Comparison of ENCODE assay signal across 10 mouse cellular contexts in genomic region chr9:104594550-104594949, GRCm38 (mm10). TPM values are rescaled to one million over a fixed set of nuclear protein-coding genes. Genes with fewer than 3 reads are reported as not detected.
A peak's percentile ranks its signal among the peaks of the same experiment; 100 is the strongest.
DNase-seq lines count a peak whose midpoint lies in the region; ATAC-seq and TF ChIP-seq lines count a peak whose summit lies in the region.
"Had no signal": no experiment of that assay in that cellular context is flagged by ENCODE, and none has a peak within 500 bp of the region (broad histone marks: within the 10 kb centered on the region; RNA-seq: fewer than 3 reads in every experiment).

No protein-coding gene starts in this region.

- 30% methylated on average over 5 of the region's 5 CpGs for WGBS in kidney, adult 2 months
- WGBS in kidney, embryonic 16.5 days, result 27% methylated on average over 5 of the region's 5 CpGs

- DNase-seq in adrenal gland, postnatal 10 days, result peak; percentile 25
- DNase-seq in adrenal gland, adult 8-10 months, result no peak
- peak; percentile 88 for DNase-seq in kidney, adult 2 months
- peak; percentile 14 for DNase-seq in cerebellum, adult 9-10 months
- DNase-seq in kidney, postnatal 14 days, result peak; percentile 80
- no peak for DNase-seq in gastrocnemius, postnatal 10 days
- DNase-seq in right cerebral cortex, postnatal 25 days, result no peak

- TF ChIP-seq CTCF in kidney, adult 2 months (conservative IDR thresholded peaks at IDR 0.05; ENCODE audit: insufficient read depth, insufficient read length, low read depth, low read length), result no peak

- no peak for TF ChIP-seq POLR2A in kidney, adult 2 months (IDR thresholded peaks at IDR 0.05; ENCODE audit: low read depth, low read length)

- H3K36me3 ChIP-seq in kidney, adult 2 months (ENCODE audit: control insufficient read depth, insufficient read depth, low read length), result no peaks in the 10 kb centered on the region
- no peaks in the 10 kb centered on the region for H3K36me3 ChIP-seq in kidney, embryonic 16.5 days (ENCODE audit: insufficient read depth, low read length)

- peaks cover 5% of the 10 kb centered on the region; the same call in 1 of the 2 replicates for H3K9me3 ChIP-seq in kidney, embryonic 16.5 days (ENCODE audit: low read length)

- no peak overlapping the region for H3K27ac ChIP-seq in kidney, adult 2 months (ENCODE audit: insufficient read depth, low read depth, low read length)
- H3K27ac ChIP-seq in kidney, embryonic 16.5 days (ENCODE audit: low read length), result no peak overlapping the region

- 0 out of 2 replicates have a peak, but pooled peaks cover 4% of the 10 kb centered on the region for H3K4me1 ChIP-seq in kidney, adult 2 months (ENCODE audit: control insufficient read depth, insufficient read depth, low read length)
- no peaks in the 10 kb centered on the region for H3K4me1 ChIP-seq in kidney, embryonic 16.5 days (ENCODE audit: insufficient read depth, low read length)

- no peak overlapping the region for H3K4me2 ChIP-seq in kidney, embryonic 16.5 days (replicated peaks; ENCODE audit: low read depth, low read length)

- no peak overlapping the region for H3K4me3 ChIP-seq in kidney, adult 2 months (ENCODE audit: insufficient read depth, low read depth, low read length)
- H3K4me3 ChIP-seq in kidney, embryonic 16.5 days (ENCODE audit: low read length), result no peak overlapping the region

- ATAC-seq in kidney, embryonic 16.5 days (ENCODE audit: low FRiP score, low TSS enrichment), result no peak
- ATAC-seq: intestine, embryonic 16.5 days had no signal

- H3K9ac ChIP-seq in kidney, embryonic 16.5 days (replicated peaks; ENCODE audit: low read length), result no peak overlapping the region

- H3K27me3 ChIP-seq in kidney, adult 2 months (replicated peaks; ENCODE audit: control insufficient read depth, insufficient read depth, low read length), result no peaks in the 10 kb centered on the region
- H3K27me3 ChIP-seq in kidney, embryonic 16.5 days (ENCODE audit: insufficient read depth, low read length), result no peaks in the 10 kb centered on the region

RNA-seq across cellular contexts. Expression of gene Cpne4, which starts 47.5 kb away (rescaled TPM):
- under 1 TPM; 0.15 to 0.36 TPM for total RNA-seq in adrenal gland, postnatal 10 days (2021)
- under 1 TPM in 3 of 4 experiments, not detected in 1; 0.19 to 0.45 (median 0.37) TPM for total RNA-seq in adrenal gland, adult 8-10 months (2022)
- 7.2 and 7.4 TPM in 2 replicates for polyA plus RNA-seq in kidney, adult 2 months (2012; rRNA removed)
- polyA plus RNA-seq in kidney, embryonic 16.5 days (2015; fragmentation: Nextera tagmentation; extraction: Ambion mirVana), result 0.10 and 0.21 TPM in 2 replicates
- under 1 TPM in 1 of 2 experiments, not detected in 1; 0.19 TPM for total RNA-seq in gastrocnemius, postnatal 10 days (2021)
- total RNA-seq: liver, adult 2 months had no signal
- polyA plus RNA-seq: liver, adult 2 months had no signal

Comparison
In these comparisons a context has a peak if more than half of its experiments do, and no peak if none do; other contexts are left out.
1. DNase-seq: peak in adrenal gland, postnatal 10 days (single experiment), kidney, adult 2 months (single experiment), cerebellum, adult 9-10 months (single experiment) and kidney, postnatal 14 days (single experiment); none in adrenal gland, adult 8-10 months (single experiment), gastrocnemius, postnatal 10 days (single experiment) and right cerebral cortex, postnatal 25 days (single experiment).